Mouse (Mus musculus) E14TG2a.4 (cell line): ENCODE measurements around the gene Raph1.

Source experiments
- H3K27me3 ChIP-seq: 2 replicates; pipeline ENCODE4 v1.6.1; 2014; ENCODE audit warnings: low read length, control low read depth; ENCODE audit not compliant: insufficient read depth
- H3K36me3 ChIP-seq: 2 replicates; pipeline ENCODE4 v1.6.1; 2014; ENCODE audit warnings: low read length, control low read depth; ENCODE audit not compliant: insufficient read depth
- H3K4me1 ChIP-seq: replicated peaks from 2 replicates; pipeline ENCODE4 v1.6.1; 2014; ENCODE audit warnings: low read depth, low read length, control low read depth
- H3K4me3 ChIP-seq: replicated peaks from 2 replicates; pipeline ENCODE4 v1.5.1; 2014; ENCODE audit warnings: mild to moderate bottlenecking, low read length
- H3K9me3 ChIP-seq: 2 replicates; pipeline ENCODE4 v1.6.1; 2014; ENCODE audit warnings: low read length, control low read depth
- CTCF ChIP-seq: conservative IDR thresholded peaks from 2 replicates; pipeline ENCODE4 v1.5.1; 2014; ENCODE audit warnings: low read length
- NANOG ChIP-seq: IDR thresholded peaks from 2 replicates; pipeline ENCODE4 v1.6.1; 2014; ENCODE audit warnings: borderline replicate concordance, low read length, mixed read lengths
- POU5F1 ChIP-seq: IDR thresholded peaks from 2 replicates; pipeline ENCODE4 v1.6.1; 2014; ENCODE audit warnings: low read length, borderline replicate concordance

Raph1 gene

GRCm38 (mm10) chr1:60566631-60567311, at the start of gene Raph1:
Gene Raph1, minus strand, starts transcription at chr1:60567104.
- peak within 1 kb of the TSS; percentile 99 for H3K4me3 ChIP-seq
- TF ChIP-seq CTCF (no peak), NANOG (no peak), POU5F1 (no peak)
- peaks cover 52% of the 10 kb centered on the region for H3K4me1 ChIP-seq
- H3K36me3 ChIP-seq: peaks cover 11% of the 10 kb centered on the region
- no peaks in the 10 kb centered on the region for H3K9me3 ChIP-seq
- no peaks in the 10 kb centered on the region for H3K27me3 ChIP-seq

- Histone ChIP-seq H3K9me3 (no peaks in the 10 kb centered on the region), H3K36me3 (no peaks in the 10 kb centered on the region), H3K4me1 (no peaks in the 10 kb centered on the region), H3K4me3 (no peak overlapping the region), H3K27me3 (no peaks in the 10 kb centered on the region)
- TF ChIP-seq NANOG (no peak), POU5F1 (no peak), CTCF (no peak)
Measured at GRCm38 (mm10) chr1:60615703-60616102, 48.8 kb upstream of the Raph1 start.

GRCm38 (mm10) chr1:60614902-60615301, 48.0 kb upstream of the Raph1 start:
- H3K36me3 ChIP-seq: no peaks in the 10 kb centered on the region
- no peak for TF ChIP-seq CTCF
- no peak for TF ChIP-seq NANOG
- no peak overlapping the region for H3K4me3 ChIP-seq
- no peaks in the 10 kb centered on the region for H3K27me3 ChIP-seq
- no peaks in the 10 kb centered on the region for H3K9me3 ChIP-seq
- no peaks in the 10 kb centered on the region for H3K4me1 ChIP-seq

GRCm38 (mm10) chr1:60611968-60612367, 45.1 kb upstream of the Raph1 start:
- Histone ChIP-seq H3K27me3 (no peaks in the 10 kb centered on the region), H3K36me3 (no peaks in the 10 kb centered on the region), H3K4me3 (no peak overlapping the region), H3K9me3 (no peaks in the 10 kb centered on the region), H3K4me1 (no peaks in the 10 kb centered on the region)
- TF ChIP-seq POU5F1 (no peak), CTCF (no peak), NANOG (no peak)

GRCm38 (mm10) chr1:60610631-60611030, 43.7 kb upstream of the Raph1 start:
- TF ChIP-seq NANOG (no peak), CTCF (no peak)
- Histone ChIP-seq H3K4me3 (no peak overlapping the region), H3K4me1 (no peaks in the 10 kb centered on the region), H3K9me3 (no peaks in the 10 kb centered on the region), H3K36me3 (no peaks in the 10 kb centered on the region), H3K27me3 (no peaks in the 10 kb centered on the region)

GRCm38 (mm10) chr1:60609011-60609775, 42.3 kb upstream of the Raph1 start:
- H3K9me3 ChIP-seq: no peaks in the 10 kb centered on the region
- no peaks in the 10 kb centered on the region for H3K36me3 ChIP-seq
- H3K4me1 ChIP-seq: no peaks in the 10 kb centered on the region
- H3K27me3 ChIP-seq: no peaks in the 10 kb centered on the region
- TF ChIP-seq CTCF (no peak), NANOG (no peak), POU5F1 (no peak)
- no peak overlapping the region for H3K4me3 ChIP-seq

- H3K36me3 ChIP-seq: no peaks in the 10 kb centered on the region
Measured at GRCm38 (mm10) chr1:60604481-60605021, 37.6 kb upstream of the Raph1 start.

GRCm38 (mm10) chr1:60600682-60601081, 33.8 kb upstream of the Raph1 start:
- H3K27me3 ChIP-seq: no peaks in the 10 kb centered on the region
- no peak overlapping the region for H3K4me3 ChIP-seq
- H3K36me3 ChIP-seq: no peaks in the 10 kb centered on the region
- H3K4me1 ChIP-seq: peaks cover 7% of the 10 kb centered on the region
- no peaks in the 10 kb centered on the region for H3K9me3 ChIP-seq
- no peak for TF ChIP-seq NANOG
- TF ChIP-seq CTCF: no peak
- TF ChIP-seq POU5F1: no peak

More at GRCm38 (mm10) chr1:60604481-60605021, 37.6 kb upstream of the Raph1 start:
- Histone ChIP-seq H3K9me3 (no peaks in the 10 kb centered on the region), H3K27me3 (no peaks in the 10 kb centered on the region), H3K4me3 (no peak overlapping the region), H3K4me1 (no peaks in the 10 kb centered on the region)
- TF ChIP-seq POU5F1 (no peak), CTCF (no peak), NANOG (no peak)

- H3K4me3 ChIP-seq: no peak overlapping the region
- TF ChIP-seq CTCF (no peak), POU5F1 (no peak)
- no peaks in the 10 kb centered on the region for H3K27me3 ChIP-seq
- H3K4me1 ChIP-seq: peaks cover 7% of the 10 kb centered on the region
- no peaks in the 10 kb centered on the region for H3K9me3 ChIP-seq
- no peaks in the 10 kb centered on the region for H3K36me3 ChIP-seq
Measured at GRCm38 (mm10) chr1:60599926-60600325, 33.0 kb upstream of the Raph1 start.
